Mouse (Mus musculus) v-Abl transformed pro-B cells (cell line): ENCODE measurements around the gene Ninj2.

Experiments used
- in situ Hi-C, 2 experiments: fragments of 400-800 bp; cut with MboI; formaldehyde crosslinking; loops; one replicate each; pipeline ENCODE4 v1.15.1; 2025; ENCODE audit not compliant: unreplicated experiment in 2 of 2

Gene Ninj2

GRCm38 (mm10) chr6:120090712-120091248, 2.4 kb upstream of the Ninj2 start:
- in situ Hi-C loops = no loop called here

GRCm38 (mm10) chr6:120091956-120092355, 1.2 kb upstream of the Ninj2 start:
- in situ Hi-C loops = no loop called here

GRCm38 (mm10) chr6:120094091-120094776, 1.1 kb downstream of the Ninj2 start:
- in situ Hi-C loops = no loop called here

- in situ Hi-C loops = no loop called here
Measured at GRCm38 (mm10) chr6:120095096-120095495, 1.9 kb downstream of the Ninj2 start.

DNA sequence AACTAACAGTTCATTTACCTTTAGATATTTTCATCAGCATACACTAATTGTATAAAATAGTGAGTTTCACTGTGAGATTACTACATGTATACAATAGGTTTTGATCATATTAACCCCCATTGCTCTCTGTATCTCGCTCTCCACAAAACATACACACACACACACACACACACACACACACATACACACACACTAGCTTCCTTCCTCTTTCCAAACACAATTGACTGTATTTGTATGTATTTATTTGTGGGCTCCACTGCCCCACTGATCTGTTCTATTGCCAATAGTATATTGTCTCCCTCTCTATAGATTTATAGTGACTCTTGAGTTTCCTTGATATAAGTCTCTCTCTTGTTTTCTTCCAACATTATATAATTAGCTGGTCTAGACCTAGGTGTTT, 2.4 kb downstream of the Ninj2 start:
- in situ Hi-C loops = no loop called here

DNA sequence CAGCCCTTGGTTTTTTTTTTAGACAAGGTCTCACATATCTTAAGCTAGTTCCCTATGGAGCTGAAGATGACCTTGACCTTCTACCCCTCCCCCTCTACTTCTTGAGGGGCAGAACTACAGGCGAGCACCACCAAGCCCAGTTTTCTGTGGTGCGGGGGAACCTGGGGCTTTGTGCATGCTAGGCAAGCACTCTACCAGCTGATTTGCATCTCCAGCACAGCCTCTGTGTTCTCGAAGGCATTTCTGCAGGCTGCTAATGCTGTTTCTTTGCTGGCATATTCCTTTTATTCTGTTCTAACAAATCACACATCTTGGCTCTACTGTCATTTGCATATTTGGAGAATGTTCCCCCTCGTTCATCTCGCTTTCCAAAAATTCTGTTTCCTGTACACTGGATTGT, 6.2 kb downstream of the Ninj2 start:
- in situ Hi-C loops = no loop called here

DNA sequence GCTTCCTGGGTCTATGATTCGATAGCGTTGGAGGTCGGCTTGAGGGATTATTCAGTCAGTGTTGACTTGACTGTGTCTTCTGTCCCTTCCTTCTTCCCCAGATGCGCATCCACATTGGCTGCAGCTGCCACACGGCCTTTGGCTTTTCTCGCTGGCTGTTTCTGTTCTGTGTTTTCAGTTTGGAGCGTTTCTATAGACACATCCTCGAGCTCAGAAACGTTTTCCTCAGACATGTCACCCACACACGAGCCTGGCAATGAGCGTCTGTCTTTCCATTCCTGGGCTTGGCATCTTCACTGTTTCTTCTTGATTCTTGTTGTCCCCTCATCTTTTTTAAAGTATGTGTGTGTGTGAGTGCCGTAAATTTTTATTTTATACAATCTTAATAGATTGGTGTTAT, 8.1 kb downstream of the Ninj2 start:
- in situ Hi-C loops = no loop called here

DNA sequence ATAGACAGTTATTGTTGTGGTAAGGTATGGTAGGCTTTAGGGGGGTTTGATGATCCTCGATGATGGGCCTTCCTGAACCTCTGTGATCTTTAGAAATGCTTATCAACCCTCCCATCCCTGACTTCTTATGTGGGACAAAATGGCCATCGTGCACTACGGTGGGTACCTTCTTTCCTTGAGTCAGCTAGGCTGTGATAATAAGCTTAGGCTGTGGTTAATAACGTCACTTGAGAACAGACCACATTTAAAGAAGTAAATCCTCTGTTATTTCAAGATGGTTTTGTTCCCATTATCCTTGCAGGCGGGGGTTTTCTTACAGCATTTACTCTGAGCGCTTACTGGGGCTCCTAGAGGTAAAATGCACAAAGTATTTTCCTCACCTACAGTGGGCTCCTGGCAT, 8.8 kb downstream of the Ninj2 start:
- in situ Hi-C loops = no loop called here

- in situ Hi-C loops = no loop called here
Measured at GRCm38 (mm10) chr6:120103104-120103503, 10.0 kb downstream of the Ninj2 start.

GRCm38 (mm10) chr6:120105055-120105454, 11.9 kb downstream of the Ninj2 start:
- in situ Hi-C loops = no loop called here

- in situ Hi-C loops = no loop called here
Measured at GRCm38 (mm10) chr6:120107586-120107985, 14.4 kb downstream of the Ninj2 start.

DNA sequence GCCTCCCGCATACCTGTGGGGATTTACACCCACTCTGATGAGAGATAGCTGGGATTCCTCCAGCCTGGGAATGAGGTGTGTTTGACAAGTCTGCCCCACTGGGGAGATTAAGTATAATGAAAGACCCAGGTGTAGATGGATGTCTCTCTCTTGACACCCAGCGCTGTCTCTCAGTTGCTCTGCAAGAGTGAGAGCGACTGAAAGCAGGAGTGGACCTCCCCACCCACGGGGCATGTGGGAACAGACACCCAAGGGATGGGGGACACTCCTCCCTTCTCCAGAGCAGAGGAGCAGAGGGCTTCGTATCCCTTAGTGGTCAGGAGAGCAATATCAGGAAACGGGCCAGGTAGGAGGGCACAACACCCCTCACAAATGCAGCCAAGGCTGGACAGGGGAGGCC, 14.9 kb downstream of the Ninj2 start:
- in situ Hi-C loops = no loop called here

GRCm38 (mm10) chr6:120109173-120109572, 16.0 kb downstream of the Ninj2 start:
- in situ Hi-C loops = no loop called here

DNA sequence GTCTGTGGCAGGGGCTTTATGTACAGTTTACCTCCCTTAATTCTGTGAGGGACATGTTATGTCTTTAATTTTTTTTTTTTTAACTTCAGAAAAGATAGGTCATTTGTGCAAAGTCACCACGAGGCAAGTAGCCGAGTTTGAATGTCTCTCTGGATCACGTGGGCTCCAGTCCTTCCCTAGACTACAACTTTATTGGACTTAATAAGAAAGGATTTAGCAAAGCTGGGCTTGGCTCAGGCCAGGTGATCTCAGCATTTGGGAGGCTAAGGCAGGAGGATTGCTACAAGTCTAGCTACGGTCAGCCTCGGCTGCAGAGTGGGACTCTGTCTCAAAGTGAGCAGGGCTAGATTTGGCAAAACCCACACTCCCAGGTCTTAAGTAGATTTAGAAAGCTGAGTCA, 16.8 kb downstream of the Ninj2 start:
- in situ Hi-C loops = loop anchor here (5.0 kb wide), 4 partner anchors 53 to 77 kb away; no protein-coding TSS in a partner anchor

DNA sequence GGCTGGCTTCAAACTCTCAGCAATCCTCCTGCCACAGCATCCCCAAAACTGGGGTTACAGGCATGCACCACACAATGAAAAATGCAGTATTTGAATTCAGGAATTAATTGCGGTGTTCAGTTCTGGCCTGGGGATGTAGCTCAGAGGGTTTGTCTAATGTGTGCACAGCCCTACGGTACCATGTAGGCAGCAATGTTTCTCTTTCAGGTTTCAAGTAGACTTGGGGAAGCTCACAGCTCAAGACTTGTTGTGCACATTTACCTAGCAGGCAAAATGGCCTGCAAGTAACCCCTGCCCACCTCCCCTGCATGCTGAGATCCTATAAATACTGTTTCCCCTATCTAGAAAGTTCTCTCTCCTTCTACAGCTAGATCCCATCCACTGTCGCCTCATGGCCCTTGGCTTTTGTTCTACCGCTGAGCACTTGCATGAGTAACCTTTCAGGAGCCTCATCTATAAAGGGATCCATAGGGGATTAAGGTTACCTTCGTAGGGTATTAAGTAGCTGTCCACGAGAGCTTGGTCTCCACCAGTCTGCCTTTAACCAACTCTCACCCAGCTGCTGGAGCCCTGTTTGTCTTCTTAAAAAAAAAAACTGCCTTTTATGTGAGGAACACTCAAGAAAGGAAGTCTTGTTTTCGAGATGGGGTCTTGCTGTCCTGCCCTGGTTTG, 17.7 kb downstream of the Ninj2 start:
- in situ Hi-C loops = loop anchor here (5.0 kb wide), 4 partner anchors 54 to 76 kb away; no protein-coding TSS in a partner anchor

GRCm38 (mm10) chr6:120111410-120111783, 18.2 kb downstream of the Ninj2 start:
- in situ Hi-C loops = loop anchor here (5.0 kb wide), 4 partner anchors 54 to 76 kb away; no protein-coding TSS in a partner anchor

DNA sequence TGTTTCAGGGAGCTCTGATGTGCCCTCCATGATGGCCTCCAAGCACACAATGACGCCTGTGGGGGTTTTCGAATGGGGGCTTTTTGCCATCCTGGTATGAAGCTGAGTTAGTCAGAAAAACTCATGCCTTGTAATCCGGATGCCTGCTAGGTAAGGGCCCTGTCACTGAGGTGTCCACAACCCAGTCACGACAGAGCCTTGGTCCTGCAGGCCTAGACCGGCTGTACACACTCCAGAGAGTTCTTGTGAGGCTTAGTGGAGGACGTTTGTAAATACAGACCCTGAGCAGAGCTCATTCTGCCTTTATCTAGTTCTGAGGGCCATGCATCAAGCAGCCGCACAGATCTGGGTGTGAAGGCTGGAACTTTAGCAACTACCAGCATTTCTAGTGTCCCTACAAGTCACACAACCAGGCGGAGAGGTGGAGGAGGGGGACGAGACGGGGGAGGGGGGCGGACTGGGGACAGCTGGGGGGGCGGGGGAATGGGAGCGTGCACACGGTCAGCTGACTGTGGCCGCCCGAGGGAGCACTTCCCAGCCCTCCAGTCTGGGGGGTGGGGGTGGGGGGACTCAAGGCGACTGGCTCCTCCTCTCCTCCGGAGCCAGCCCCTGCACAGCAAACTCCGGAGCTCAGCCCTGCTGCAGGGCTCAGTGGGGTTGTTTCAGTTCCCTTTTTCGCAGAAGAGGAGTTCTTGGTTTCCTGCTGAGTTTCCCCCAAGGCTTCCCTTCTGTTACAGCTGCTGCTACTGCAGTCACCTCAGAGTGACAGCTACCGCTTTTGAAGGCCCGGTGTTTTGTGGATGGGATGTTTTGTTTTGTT, 19.0 kb downstream of the Ninj2 start:
- in situ Hi-C loops = loop anchor here (5.0 kb wide), 4 partner anchors 55 to 75 kb away; no protein-coding TSS in a partner anchor

GRCm38 (mm10) chr6:120113856-120114255, 20.7 kb downstream of the Ninj2 start:
- in situ Hi-C loops = loop anchor here (5.0 kb wide), 4 partner anchors 57 to 73 kb away; no protein-coding TSS in a partner anchor

- in situ Hi-C loops = loop anchor here (5.0 kb wide), 4 partner anchors 57 to 73 kb away; no protein-coding TSS in a partner anchor
Measured at GRCm38 (mm10) chr6:120114271-120114670, 21.1 kb downstream of the Ninj2 start.

GRCm38 (mm10) chr6:120114698-120115097, 21.5 kb downstream of the Ninj2 start:
- in situ Hi-C loops = loop anchor here (5.0 kb wide), 5 partner anchors 38 to 73 kb away; no protein-coding TSS in a partner anchor

GRCm38 (mm10) chr6:120115443-120115842, 22.3 kb downstream of the Ninj2 start:
- in situ Hi-C loops = loop anchor here in 1 of 2 experiments (5.0 kb wide), 1 partner anchor 37 kb away; no protein-coding TSS in a partner anchor
